Mouse (Mus musculus) adrenal gland, postnatal 10 days (tissue): ENCODE results near the gene Trhr2. TPM values are rescaled to one million over a fixed set of nuclear protein-coding genes. Genes with fewer than 3 reads are reported as not detected.

Source experiments
- DNase-seq: peaks from one replicate; pipeline ENCODE4 v3.0.0; 2021; ENCODE audit warnings: mixed read lengths
- total RNA-seq, 2 experiments: library from RNA; stranded (reverse); gene quantifications; 2 replicates each; pipeline ENCODE4 v1.2.3; 2021

Trhr2 gene
- total RNA-seq, 2 experiments from 2014 or later, result not detected

GRCm38 (mm10) chr8:122355642-122356606 lies 4.6 kb downstream of the Trhr2 start:
- no peak for DNase-seq

GRCm38 (mm10) chr8:122354157-122354556 lies 6.4 kb downstream of the Trhr2 start:
- no peak for DNase-seq

GRCm38 (mm10) chr8:122350309-122351089 lies 10.0 kb downstream of the Trhr2 start:
- no peak for DNase-seq

DNA sequence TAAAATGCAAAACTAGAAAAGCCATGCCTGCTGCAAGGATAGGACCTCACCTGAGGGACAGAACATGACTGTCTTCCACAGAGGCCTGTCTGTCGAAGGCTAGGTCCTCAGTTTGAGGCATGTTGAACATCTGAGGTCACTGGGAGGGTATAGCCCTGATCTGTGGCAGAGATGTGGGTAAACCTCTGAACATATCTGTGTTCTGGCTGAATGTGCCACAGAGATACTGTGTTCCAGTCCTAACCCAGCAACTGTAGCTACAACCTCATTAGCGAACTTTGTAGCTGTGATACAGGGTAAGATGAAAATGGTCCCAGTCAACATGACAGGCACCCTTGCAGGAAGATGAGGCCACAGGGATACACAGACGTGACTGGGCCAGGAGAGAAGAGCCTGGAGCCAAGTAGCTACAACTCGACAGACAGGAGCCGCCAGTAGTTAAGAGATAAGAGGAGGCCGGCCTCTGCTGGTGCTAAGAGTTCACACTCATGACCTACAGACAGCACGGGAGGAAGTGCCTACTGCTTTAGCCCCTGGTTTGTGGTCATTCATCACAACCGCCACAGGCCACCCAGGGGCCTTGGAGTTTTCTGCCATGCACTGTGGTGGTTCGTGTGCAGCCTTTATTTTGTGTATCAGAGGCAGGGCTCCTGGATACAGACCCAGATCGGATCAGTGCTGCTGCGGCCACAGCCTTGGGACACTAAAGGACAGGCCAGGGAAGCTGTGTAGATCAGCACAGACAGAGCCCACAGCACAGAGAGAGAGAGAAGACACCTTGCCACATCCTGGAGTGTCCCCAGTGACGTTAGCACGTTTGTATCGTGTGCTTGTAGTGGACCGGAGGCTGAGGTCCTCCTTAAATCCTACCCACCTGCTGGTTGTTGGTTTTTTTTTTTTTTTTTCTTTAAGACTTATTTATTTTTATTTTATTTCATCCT lies 10.9 kb downstream of the Trhr2 start:
- DNase-seq, result no peak

DNA sequence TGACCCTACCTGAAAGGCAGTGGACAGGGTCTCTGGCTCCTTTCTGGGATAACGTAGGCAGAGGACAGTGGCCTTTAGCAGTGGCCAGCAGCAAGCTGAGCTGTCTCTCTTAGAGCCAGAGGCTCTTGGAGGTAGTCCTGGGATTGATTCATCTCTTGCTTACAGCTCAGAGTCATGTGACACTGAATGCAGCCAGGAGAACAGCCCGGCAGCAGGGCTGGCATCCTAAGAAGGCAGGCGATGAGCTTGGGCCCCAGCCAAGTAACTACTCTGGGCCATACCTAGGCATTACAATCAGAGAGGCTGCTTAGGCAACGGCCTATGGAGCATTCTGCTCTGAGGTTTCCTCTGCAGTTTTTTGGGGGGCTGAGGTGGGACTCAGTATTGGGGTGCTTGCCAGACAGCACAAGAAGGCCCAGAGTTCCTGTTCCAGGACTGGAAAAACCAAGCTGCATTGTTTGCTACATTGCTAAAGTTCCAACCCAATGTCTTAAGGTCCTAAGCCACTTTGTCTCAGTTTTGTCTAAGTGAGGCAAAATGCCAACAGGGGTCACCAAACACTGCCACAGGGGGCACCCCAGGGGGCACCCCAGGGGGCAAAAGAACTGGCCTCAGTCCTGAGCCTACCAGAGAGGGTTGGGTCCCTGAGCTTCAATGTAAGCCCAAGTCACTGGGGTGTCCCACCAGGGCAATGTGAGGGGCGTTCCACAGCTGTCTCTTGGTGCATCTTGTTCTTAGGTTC lies 12.6 kb downstream of the Trhr2 start:
- peak; percentile 45 for DNase-seq

GRCm38 (mm10) chr8:122345181-122346095 lies 15.1 kb downstream of the Trhr2 start:
- no peak for DNase-seq

GRCm38 (mm10) chr8:122344219-122344618 lies 16.3 kb downstream of the Trhr2 start:
- no peak for DNase-seq

GRCm38 (mm10) chr8:122343758-122344157 lies 16.8 kb downstream of the Trhr2 start:
- peak; percentile 33 for DNase-seq

- DNase-seq, result no peak
Measured at GRCm38 (mm10) chr8:122343341-122343740, 17.2 kb downstream of the Trhr2 start.

DNA sequence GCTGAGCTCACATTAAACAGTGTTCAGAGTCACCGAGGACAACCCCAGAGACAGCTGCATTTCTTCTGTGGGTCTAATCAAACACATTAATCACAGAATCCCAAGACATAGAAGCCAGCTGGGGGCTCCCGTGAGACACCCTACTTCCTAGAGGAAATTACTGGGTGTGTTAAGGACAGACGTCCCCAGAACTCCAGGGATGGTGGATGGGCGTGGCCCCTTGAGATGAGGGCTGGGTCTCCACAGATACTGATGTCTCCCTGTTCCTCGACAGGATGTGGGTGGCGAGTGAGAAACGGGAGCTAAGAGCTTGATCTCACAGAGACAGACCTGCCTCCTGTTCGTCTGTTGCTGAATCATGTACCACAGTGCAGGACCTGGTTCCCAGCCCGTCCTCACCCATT lies 17.7 kb downstream of the Trhr2 start:
- DNase-seq, result no peak

DNA sequence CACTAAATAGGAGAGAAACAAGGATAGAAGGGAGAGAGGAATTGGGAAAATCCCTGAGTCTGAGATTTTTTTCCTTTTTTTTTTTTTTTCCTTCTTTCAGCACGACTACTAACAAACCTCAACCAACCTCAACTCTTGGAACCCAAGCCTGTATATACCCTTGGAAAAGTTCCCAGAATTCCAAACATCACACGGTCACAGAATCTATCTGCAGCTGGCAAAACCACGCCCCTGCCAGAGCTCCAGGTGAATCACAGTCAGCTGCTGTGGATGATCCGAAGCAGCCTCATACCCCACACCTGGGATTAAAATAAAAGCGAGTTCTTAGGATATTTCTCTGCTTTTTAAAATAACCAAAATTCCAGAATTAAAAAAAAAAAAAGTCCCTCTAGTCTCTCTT lies 18.2 kb downstream of the Trhr2 start:
- DNase-seq, result no peak

DNA sequence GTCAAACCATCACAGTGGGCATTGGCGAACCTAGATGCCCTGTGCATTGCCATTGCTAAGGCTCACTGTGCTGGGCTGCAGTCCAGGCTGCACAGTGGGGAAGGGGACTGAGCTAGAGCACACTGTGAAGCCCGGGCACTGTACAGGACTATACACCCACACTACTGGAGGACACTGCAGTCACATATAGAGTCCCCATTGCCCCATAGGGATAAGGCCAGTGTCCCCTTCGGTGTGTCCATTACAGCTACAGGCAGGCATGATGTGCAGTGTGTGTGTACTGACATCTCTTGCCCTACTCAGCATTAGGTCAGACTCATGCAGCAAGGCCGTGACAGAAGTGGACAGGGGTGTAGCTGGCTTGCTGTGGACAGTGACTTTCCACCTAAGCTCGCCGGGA lies 18.8 kb downstream of the Trhr2 start:
- no peak for DNase-seq

- DNase-seq, result no peak
Measured at GRCm38 (mm10) chr8:122340761-122341160, 19.8 kb downstream of the Trhr2 start.

GRCm38 (mm10) chr8:122338852-122339251 lies 21.7 kb downstream of the Trhr2 start:
- no peak for DNase-seq

DNA sequence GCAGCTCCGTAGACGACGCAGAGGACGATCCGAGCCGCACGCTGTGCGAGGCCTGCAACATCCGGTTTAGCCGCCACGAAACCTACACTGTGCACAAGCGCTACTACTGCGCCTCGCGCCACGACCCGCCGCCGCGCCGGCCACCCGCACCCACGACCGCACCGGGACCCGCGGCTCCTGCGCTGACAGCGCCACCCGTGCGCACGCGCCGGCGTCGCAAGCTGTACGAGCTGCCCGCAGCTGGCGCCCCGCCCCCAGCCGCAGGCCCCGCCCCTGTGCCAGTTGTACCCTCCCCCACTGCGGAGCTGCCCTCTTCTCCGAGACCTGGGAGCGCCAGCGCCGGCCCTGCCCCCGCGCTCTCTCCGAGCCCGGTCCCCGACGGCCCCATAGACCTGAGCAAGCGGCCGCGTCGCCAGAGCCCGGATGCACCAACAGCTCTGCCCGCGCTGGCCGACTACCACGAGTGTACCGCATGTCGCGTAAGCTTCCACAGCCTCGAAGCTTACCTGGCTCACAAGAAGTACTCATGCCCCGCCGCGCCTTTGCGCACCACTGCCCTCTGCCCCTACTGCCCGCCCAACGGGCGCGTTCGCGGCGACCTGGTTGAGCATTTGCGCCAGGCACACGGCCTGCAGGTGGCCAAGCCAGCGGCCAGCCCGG lies 24.2 kb downstream of the Trhr2 start:
- peak; percentile 69 for DNase-seq

DNA sequence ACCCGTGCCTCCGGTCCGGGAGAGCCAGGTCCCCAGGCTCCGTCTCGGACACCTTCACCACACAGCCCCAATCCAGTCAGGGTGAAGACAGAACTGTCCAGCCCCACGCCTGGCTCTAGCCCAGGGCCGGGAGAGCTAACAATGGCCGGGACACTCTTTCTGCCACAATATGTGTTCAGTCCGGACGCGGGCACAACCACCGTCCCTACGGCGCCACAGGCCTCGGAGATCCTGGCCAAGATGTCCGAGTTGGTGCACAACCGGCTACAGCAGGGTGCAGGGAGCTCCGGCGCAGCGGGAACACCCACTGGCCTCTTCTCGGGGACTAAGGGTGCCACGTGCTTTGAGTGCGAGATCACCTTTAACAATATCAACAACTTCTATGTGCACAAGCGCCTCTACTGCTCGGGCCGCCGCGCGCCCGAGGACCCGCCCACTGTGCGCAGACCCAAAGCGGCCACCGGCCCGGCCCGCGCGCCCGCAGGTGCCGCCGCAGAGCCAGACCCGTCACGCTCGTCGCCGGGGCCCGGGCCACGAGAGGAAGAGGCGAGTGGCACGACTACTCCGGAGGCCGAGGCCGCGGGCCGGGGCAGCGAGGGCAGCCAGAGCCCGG lies 24.8 kb downstream of the Trhr2 start:
- no peak for DNase-seq

DNA sequence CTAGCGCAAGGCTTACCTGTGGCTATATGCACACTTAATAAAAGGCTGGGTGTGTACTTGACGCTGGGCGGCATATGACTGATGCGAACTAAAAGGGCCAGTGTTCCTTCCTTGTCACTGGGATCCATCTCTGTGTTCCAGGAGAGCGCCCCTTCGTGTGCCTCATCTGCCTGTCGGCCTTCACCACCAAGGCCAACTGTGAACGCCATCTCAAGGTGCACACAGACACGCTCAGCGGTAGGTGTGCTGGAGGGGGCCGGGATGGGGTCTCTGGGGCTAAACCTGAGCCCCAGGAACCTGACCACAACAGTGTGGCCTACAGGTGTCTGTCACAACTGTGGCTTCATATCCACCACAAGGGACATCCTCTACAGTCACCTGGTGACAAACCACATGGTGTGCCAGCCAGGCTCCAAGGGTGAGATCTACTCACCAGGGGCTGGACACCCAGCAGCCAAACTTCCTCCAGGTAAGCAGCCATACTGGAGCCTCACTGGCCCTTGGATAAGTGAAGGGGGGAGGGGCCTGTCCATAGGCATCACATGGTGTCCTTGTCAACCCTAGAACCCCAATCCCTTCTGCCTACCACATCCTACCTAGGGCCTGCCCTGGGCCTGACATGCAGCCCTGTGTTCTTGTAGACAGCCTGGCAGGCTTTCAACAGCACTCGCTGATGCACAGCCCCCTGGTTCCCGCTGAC lies 25.6 kb downstream of the Trhr2 start:
- DNase-seq, result no peak

DNA sequence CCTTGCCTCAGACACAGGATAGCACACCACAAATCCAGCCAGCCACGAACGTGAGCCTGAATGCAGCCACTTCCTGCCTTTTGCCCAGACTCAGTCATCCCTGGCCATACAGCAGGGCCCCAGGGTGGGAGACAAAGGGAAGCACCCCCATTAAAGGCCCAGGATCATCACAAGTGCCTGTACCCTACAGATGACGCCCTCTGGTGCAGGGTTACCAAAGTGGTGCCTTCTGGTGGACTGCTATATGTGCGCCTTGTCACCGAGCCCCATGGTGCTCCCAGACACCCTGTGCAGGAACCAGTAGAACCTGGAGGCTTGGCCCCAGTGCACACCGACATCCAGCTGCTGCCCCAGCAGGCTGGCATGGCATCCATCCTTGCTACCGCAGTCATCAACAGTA lies 27.0 kb downstream of the Trhr2 start:
- no peak for DNase-seq
